ENCODE assay signal across 21 mouse cellular contexts in the genomic region with DNA sequence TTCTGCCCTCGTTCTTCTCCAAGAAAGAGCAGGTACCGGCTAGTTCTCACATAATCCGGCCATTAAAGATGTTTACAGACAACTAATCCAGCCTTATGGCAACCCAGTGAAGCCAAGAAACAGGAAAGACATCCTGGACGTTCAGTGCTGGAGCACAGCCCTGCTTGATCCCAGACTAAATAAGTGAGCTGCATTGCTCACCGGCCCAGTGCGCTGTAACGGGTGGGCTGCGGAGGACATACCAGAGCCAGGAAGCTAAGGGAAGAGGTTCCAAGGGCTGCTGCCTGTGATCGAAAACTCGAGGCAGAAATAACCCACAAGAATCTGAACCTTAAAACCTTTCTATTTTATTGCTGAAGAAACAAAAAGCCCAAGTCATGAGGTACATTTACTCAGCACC. TPM values are rescaled to one million over a fixed set of nuclear protein-coding genes. Genes with fewer than 3 reads are reported as not detected.
DNase-seq lines count a peak whose midpoint lies in the region; ATAC-seq lines count a peak whose summit lies in the region.
"Had no signal": no experiment of that assay in that cellular context is flagged by ENCODE, and none has a peak within 500 bp of the region (broad histone marks: within the 10 kb centered on the region; RNA-seq: fewer than 3 reads in every experiment).

No protein-coding gene starts in this region.

- peaks cover 10% of the 10 kb centered on the region for H3K4me1 ChIP-seq in hindbrain, embryonic 13.5 days (replicated peaks)
- H3K4me1 ChIP-seq in hindbrain, embryonic 10.5 days (replicated peaks): no peaks in the 10 kb centered on the region
- H3K4me1 ChIP-seq: embryonic facial prominence, embryonic 12.5 days had no signal

- H3K36me3 ChIP-seq in hindbrain, embryonic 13.5 days: no peaks in the 10 kb centered on the region
- no peaks in the 10 kb centered on the region for H3K36me3 ChIP-seq in hindbrain, embryonic 10.5 days
- H3K36me3 ChIP-seq: embryonic facial prominence, embryonic 12.5 days had no signal

- H3K9ac ChIP-seq in hindbrain, embryonic 13.5 days: no peak overlapping the region
- H3K9ac ChIP-seq: embryonic facial prominence, embryonic 12.5 days; liver, postnatal 0 days had no signal

- peak overlapping the region; percentile 58 for H3K27ac ChIP-seq in hindbrain, embryonic 13.5 days
- H3K27ac ChIP-seq in hindbrain, embryonic 10.5 days: no peak overlapping the region
- H3K27ac ChIP-seq: embryonic facial prominence, embryonic 12.5 days had no signal

- H3K27me3 ChIP-seq in hindbrain, embryonic 13.5 days: no peaks in the 10 kb centered on the region
- H3K27me3 ChIP-seq in hindbrain, embryonic 10.5 days (ENCODE audit: insufficient read depth, poor library complexity, severe bottlenecking): no peaks in the 10 kb centered on the region
- H3K27me3 ChIP-seq: embryonic facial prominence, embryonic 12.5 days had no signal

- DNase-seq in hindbrain, embryonic 10.5 days (ENCODE audit: low spot score): no peak
- peak; percentile 26 to 27 for DNase-seq in layer of hippocampus, postnatal 10 days (ENCODE audit: low spot score in 2 of 2)
- no peak for DNase-seq in layer of hippocampus, postnatal 25 days (ENCODE audit: extremely low spot score in 1 of 2, low spot score in 1 of 2)
- DNase-seq in fat pad, adult 2 months (ENCODE audit: extremely low read depth, low read depth, low spot score): peak; percentile 26
- DNase-seq in gonadal fat pad, adult 2 months (ENCODE audit: low read depth): peak; percentile 37
- no peak for DNase-seq in cerebellum, adult 9-11 months
- DNase-seq: adrenal gland, adult 8-10 months; B cell, adult 2 months; cerebellum, adult 11 months; kidney, adult 9 months; liver; liver, postnatal 0 days; lung, postnatal 14 days; thymus, adult 2 months had no signal

- ATAC-seq in hindbrain, embryonic 13.5 days (ENCODE audit: low FRiP score): no peak
- ATAC-seq: liver, postnatal 0 days had no signal

- H3K4me2 ChIP-seq in hindbrain, embryonic 13.5 days: no peak overlapping the region
- H3K4me2 ChIP-seq: embryonic facial prominence, embryonic 12.5 days had no signal

- no peaks in the 10 kb centered on the region for H3K9me3 ChIP-seq in hindbrain, embryonic 13.5 days
- H3K9me3 ChIP-seq in hindbrain, embryonic 10.5 days: no peaks in the 10 kb centered on the region
- H3K9me3 ChIP-seq: embryonic facial prominence, embryonic 12.5 days; megakaryocyte, embryonic 14.5 days had no signal

- WGBS in hindbrain, embryonic 13.5 days: 79% methylated on average over 10 of the region's 10 CpGs
- 79% methylated on average over 10 of the region's 10 CpGs for WGBS in hindbrain, embryonic 10.5 days

- H3K4me3 ChIP-seq in hindbrain, embryonic 13.5 days: no peak overlapping the region
- H3K4me3 ChIP-seq in hindbrain, embryonic 10.5 days: no peak overlapping the region
- H3K4me3 ChIP-seq: embryonic facial prominence, embryonic 12.5 days; megakaryocyte, embryonic 14.5 days had no signal

RNA-seq across cellular contexts. Expression of gene Reg4, which starts 11.1 kb away (rescaled TPM):
- not detected in 2 replicates for polyA plus RNA-seq in hindbrain, embryonic 13.5 days (2015; fragmentation: Nextera tagmentation; extraction: Ambion mirVana)
- not detected in 2 replicates for polyA plus RNA-seq in hindbrain, embryonic 10.5 days (2016; fragmentation: Nextera tagmentation; extraction: Ambion mirVana)
- not detected for total RNA-seq in layer of hippocampus, postnatal 10 days (2021)
- total RNA-seq in layer of hippocampus, postnatal 25 days (2021): not detected
- 0.13 TPM in 1 of 2 replicates, not detected in the other for polyA plus RNA-seq in gonadal fat pad, adult 2 months (2012; rRNA removed)
- total RNA-seq: adrenal gland, adult 8-10 months; gastrocnemius, adult 8-10 months; left cerebral cortex, postnatal 25 days had no signal
- polyA plus RNA-seq: embryonic facial prominence, embryonic 12.5 days; heart, postnatal 0 days; liver, postnatal 0 days had no signal

RNA-seq across cellular contexts. Expression of gene Adam30, which starts 50.4 kb away (rescaled TPM):
- 0.05 TPM in 1 of 2 replicates, not detected in the other for polyA plus RNA-seq in hindbrain, embryonic 13.5 days (2015; fragmentation: Nextera tagmentation; extraction: Ambion mirVana)
- not detected in 2 replicates for polyA plus RNA-seq in hindbrain, embryonic 10.5 days (2016; fragmentation: Nextera tagmentation; extraction: Ambion mirVana)
- total RNA-seq in layer of hippocampus, postnatal 10 days (2021): not detected
- total RNA-seq in layer of hippocampus, postnatal 25 days (2021): not detected
- 0.19 and 0.23 TPM in 2 replicates for polyA plus RNA-seq in gonadal fat pad, adult 2 months (2012; rRNA removed)
- total RNA-seq: adrenal gland, adult 8-10 months; gastrocnemius, adult 8-10 months; left cerebral cortex, postnatal 25 days had no signal
- polyA plus RNA-seq: embryonic facial prominence, embryonic 12.5 days; heart, postnatal 0 days; liver, postnatal 0 days; small intestine, adult 2 months; thymus, adult 2 months had no signal

Comparison
In these comparisons a context has a peak if more than half of its experiments do, and no peak if none do; other contexts are left out.
1. DNase-seq: peak in layer of hippocampus, postnatal 10 days (2 of 2), fat pad, adult 2 months (single experiment) and gonadal fat pad, adult 2 months (single experiment); none in hindbrain, embryonic 10.5 days (single experiment), layer of hippocampus, postnatal 25 days (0 of 2) and cerebellum, adult 9-11 months (single experiment).